Mouse (Mus musculus) heart, embryonic 12.5 days (tissue): ENCODE measurements around the gene Uggt2. TPM values are rescaled to one million over a fixed set of nuclear protein-coding genes. Genes with fewer than 3 reads are reported as not detected.

Experiments
- ATAC-seq: fragments of 200-750 bp; cut with Nextera tagmentation; 2 replicates; pipeline ENCODE4 v1.8.0; 2017; ENCODE audit warnings: moderate TSS enrichment, moderate library complexity; ENCODE audit not compliant: insufficient number of reproducible peaks, low FRiP score
- H3K27ac ChIP-seq: fragments of 300-500 bp; sonication (generic); 2 replicates; pipeline ENCODE4 v1.5.1; 2016; ENCODE audit warnings: mild to moderate bottlenecking, moderate library complexity; ENCODE audit not compliant: poor library complexity, severe bottlenecking
- H3K27me3 ChIP-seq: fragments of 300-500 bp; sonication (generic); replicated peaks from 2 replicates; pipeline ENCODE4 v1.6.1; 2016; ENCODE audit warnings: mild to moderate bottlenecking, moderate library complexity
- H3K36me3 ChIP-seq: fragments of 300-500 bp; sonication (generic); 2 replicates; pipeline ENCODE4 v1.6.1; 2016; ENCODE audit warnings: mild to moderate bottlenecking, moderate library complexity
- H3K4me1 ChIP-seq: fragments of 300-500 bp; sonication (generic); replicated peaks from 2 replicates; pipeline ENCODE4 v1.6.1; 2016; ENCODE audit warnings: mild to moderate bottlenecking
- H3K4me2 ChIP-seq: fragments of 300-500 bp; sonication (generic); 2 replicates; pipeline ENCODE4 v1.6.1; 2016; ENCODE audit warnings: mild to moderate bottlenecking, moderate library complexity
- H3K4me3 ChIP-seq: fragments of 300-500 bp; sonication (generic); 2 replicates; pipeline ENCODE4 v1.5.1; 2016; ENCODE audit warnings: mild to moderate bottlenecking
- H3K9ac ChIP-seq: fragments of 300-500 bp; sonication (generic); 2 replicates; pipeline ENCODE4 v1.6.1; 2016; ENCODE audit warnings: mild to moderate bottlenecking, moderate library complexity
- H3K9me3 ChIP-seq: fragments of 300-500 bp; sonication (generic); replicated peaks from 2 replicates; pipeline ENCODE4 v1.6.1; 2016; ENCODE audit warnings: mild to moderate bottlenecking, moderate library complexity
- WGBS: fragments of 180-500 bp; shearing (Covaris S2); methylation state at CpG from one replicate; pipeline ENCODE4 v1.1.7; 2016; 5-methylcytosine and 5-hydroxymethylcytosine counted together
- polyA plus RNA-seq: library from polyadenylated mRNA; unstranded; fragments of >200 nt; fragmentation: Nextera tagmentation; extraction: Ambion mirVana; gene quantifications from 2 replicates; pipeline ENCODE4 v1.2.1, GENCODE M21; 2016

Uggt2 gene
- polyA plus RNA-seq: 11.3 and 12.7 TPM in 2 replicates

DNA sequence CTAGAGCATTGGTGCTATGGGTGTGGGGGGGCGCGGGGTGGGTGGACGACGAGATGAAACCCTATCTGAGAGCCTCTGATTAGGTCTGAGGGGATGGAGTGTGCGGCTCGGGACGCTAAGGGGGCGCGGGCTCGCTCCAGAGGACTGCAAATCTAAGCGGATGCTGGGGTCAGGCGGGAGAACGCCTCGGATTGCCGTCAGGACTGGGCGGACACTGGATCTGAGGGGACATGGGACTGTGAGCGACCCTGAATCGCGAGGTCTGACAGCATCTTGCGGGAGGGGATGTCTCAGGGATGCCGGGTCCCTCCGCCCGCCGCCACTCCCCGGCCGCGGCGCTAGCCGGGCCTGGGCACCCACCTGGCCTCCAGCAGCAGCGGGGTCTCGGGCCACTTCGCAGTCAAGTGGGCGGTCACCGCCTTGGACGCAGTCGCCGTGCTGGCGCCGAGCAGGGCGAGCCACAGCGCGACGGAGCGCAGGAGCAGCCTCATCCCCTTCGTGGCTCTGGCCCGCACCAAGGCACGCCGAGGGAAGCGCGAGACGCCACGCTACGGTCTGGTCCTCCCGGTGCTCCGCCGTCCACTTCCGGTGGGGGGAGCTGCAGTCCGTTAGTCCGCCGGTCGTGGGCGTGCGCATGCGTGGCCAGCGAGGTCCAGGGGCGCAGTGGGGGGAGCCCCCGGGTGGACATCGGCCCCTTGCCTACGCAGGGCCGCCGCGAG, at the start of gene Uggt2:
Gene Uggt2, minus strand, starts transcription at position 580 of the 719 bp plus-strand sequence.
- H3K4me1 ChIP-seq: peaks cover 18% of the 10 kb centered on the region

DNA sequence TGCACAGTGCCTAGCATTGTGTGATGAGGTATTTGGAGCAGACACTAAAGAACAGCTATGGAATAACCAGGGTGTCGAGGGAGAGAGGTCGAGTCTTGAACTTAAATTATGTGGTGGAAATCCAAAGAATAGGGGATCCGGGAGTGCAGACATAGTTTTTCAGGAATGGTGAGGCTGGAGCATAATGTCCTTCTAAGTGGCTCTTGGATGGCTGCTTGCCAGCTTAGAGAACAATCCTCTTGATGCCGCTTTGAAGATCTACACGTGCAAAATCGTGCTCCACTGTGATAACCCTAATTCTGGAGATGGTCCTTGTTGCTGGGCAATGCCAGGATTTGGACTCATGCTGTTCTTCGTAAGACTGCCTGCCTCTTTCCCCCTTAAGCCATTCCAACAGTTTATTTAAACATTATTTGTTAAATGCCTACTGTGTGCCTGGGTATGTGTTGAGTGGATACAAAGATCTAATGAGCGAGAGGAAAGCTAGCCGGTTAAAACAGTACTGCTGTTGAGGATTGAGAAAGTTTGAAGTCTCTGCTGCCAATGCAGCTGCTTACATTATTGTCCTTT, 40.2 kb upstream of the Uggt2 start:
- H3K9ac ChIP-seq: no peak overlapping the region
- no peaks in the 10 kb centered on the region for H3K9me3 ChIP-seq
- H3K4me1 ChIP-seq: peaks cover 3% of the 10 kb centered on the region
- no peak overlapping the region for H3K27ac ChIP-seq
- peak overlapping the region; percentile 65 for H3K4me3 ChIP-seq
- no peak for ATAC-seq
- WGBS: 43% methylated on average over 9 of the region's 9 CpGs
- no peaks in the 10 kb centered on the region for H3K36me3 ChIP-seq
- H3K4me2 ChIP-seq: peak overlapping the region; percentile 92
- H3K27me3 ChIP-seq: peaks cover 54% of the 10 kb centered on the region

More for the DNA sequence above, at the start of gene Uggt2:
- peak within 1 kb of the TSS; percentile 84 for H3K9ac ChIP-seq
- 0 out of 2 replicates have a peak, but pooled peaks cover 4% of the 10 kb centered on the region for H3K36me3 ChIP-seq
- ATAC-seq: peak; percentile 88
- no peaks in the 10 kb centered on the region for H3K27me3 ChIP-seq
- no peaks in the 10 kb centered on the region for H3K9me3 ChIP-seq
- peak within 1 kb of the TSS; percentile 91 for H3K4me2 ChIP-seq
- under 1% methylated on average over 72 of the region's 72 CpGs for WGBS
- peak within 1 kb of the TSS; percentile 36 for H3K27ac ChIP-seq
- peak within 1 kb of the TSS; percentile 64 for H3K4me3 ChIP-seq

DNA sequence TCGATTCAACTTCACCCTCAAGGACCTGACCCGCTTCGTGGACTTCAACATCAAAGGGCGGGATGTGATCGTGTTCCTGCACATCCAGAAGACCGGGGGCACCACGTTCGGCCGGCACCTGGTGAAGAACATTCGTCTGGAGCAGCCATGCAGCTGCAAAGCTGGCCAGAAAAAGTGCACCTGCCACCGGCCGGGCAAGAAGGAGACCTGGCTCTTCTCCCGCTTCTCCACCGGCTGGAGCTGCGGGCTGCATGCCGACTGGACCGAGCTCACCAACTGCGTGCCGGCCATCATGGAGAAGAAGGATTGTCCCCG, 39.5 kb upstream of the Uggt2 start:
- H3K27ac ChIP-seq: no peak overlapping the region
- peak overlapping the region; percentile 92 for H3K4me2 ChIP-seq
- peaks cover 54% of the 10 kb centered on the region for H3K27me3 ChIP-seq
- under 1% methylated on average over 20 of the region's 20 CpGs for WGBS
- H3K4me1 ChIP-seq: peaks cover 3% of the 10 kb centered on the region
- ATAC-seq: no peak
- H3K9me3 ChIP-seq: no peaks in the 10 kb centered on the region
- peak overlapping the region; percentile 65 for H3K4me3 ChIP-seq
- peak overlapping the region; percentile 69 for H3K9ac ChIP-seq
- H3K36me3 ChIP-seq: no peaks in the 10 kb centered on the region

DNA sequence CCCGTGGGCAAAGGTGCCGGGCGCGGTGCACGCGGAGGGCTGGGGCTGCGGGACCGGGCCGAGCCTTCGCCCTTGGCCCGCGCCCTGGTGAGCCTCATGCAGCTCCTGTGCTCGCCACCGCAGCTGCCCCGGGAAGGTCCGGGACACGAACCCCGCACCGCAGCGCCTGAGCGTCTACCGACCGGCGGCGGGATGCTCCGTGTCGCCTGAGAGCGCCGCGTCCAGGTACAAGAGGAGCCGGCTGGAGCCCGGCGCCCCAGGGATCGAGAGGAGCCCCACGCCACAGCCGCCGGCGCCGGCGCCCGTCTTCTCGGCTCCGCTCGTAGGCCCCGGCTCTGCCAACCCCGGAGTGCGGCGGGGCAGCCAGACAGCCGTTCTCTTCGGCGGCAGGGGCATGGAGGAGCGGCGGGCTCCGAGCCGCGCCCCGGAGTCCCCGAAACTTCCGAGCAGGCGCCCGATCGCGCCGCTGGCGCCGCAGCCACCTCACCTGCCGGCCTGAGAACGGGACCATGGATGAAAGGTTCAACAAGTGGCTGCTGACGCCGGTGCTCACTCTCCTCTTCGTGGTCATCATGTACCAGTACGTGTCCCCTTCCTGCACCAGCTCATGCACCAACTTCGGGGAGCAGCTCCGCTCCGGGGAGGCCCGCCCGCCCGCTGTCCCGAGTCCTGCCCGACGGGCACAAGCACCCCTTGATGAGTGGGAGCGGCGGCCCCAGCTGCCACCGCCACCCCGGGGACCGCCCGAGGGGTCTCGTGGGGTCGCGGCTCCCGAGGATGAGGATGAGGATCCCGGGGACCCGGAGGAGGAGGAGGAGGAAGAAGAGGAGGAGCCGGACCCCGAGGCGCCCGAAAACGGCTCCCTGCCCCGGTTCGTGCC, 38.9 kb upstream of the Uggt2 start, which contains the start of gene Hs6st3:
Gene Hs6st3, plus strand, starts transcription at position 436 of the 880 bp plus-strand sequence.
- under 1% methylated on average over 100 of the region's 100 CpGs for WGBS
- H3K4me1 ChIP-seq: peaks cover 3% of the 10 kb centered on the region
- H3K4me3 ChIP-seq: peak within 1 kb of the TSS; percentile 65
- H3K9ac ChIP-seq: peak within 1 kb of the TSS; percentile 69
- peak; percentile 64 for ATAC-seq
- H3K9me3 ChIP-seq: no peaks in the 10 kb centered on the region
- peak within 1 kb of the TSS; percentile 92 for H3K4me2 ChIP-seq
- peaks cover 54% of the 10 kb centered on the region for H3K27me3 ChIP-seq
- no peaks in the 10 kb centered on the region for H3K36me3 ChIP-seq
- no peak within 1 kb of the TSS for H3K27ac ChIP-seq

DNA sequence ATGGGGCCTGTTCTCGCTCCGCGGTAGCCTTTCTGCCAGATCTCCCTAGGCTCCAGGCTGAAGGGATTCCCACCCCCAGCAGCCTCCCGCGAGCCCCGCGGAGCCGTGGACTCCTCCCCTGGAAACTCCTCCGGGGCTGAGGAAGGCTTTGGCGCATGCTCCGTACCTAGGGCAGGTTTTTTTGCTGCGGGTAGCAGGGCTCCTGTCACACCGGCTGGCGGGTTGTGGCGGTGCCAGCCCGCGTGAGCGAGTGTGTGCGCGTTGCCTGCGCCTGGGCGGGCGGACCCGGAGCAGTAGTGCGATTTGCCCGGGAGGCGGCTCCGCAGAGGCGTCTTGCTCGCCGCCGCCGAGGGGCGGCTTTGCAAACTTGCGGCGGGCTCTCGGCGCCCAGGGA, 38.3 kb upstream of the Uggt2 start:
- ATAC-seq: peak; percentile 74
- Histone ChIP-seq H3K9ac (peak overlapping the region; percentile 69), H3K4me3 (peak overlapping the region; percentile 65), H3K36me3 (no peaks in the 10 kb centered on the region), H3K27me3 (peaks cover 54% of the 10 kb centered on the region), H3K27ac (no peak overlapping the region), H3K4me1 (peaks cover 3% of the 10 kb centered on the region), H3K4me2 (peak overlapping the region; percentile 92), H3K9me3 (no peaks in the 10 kb centered on the region)
- under 1% methylated on average over 37 of the region's 38 CpGs for WGBS

DNA sequence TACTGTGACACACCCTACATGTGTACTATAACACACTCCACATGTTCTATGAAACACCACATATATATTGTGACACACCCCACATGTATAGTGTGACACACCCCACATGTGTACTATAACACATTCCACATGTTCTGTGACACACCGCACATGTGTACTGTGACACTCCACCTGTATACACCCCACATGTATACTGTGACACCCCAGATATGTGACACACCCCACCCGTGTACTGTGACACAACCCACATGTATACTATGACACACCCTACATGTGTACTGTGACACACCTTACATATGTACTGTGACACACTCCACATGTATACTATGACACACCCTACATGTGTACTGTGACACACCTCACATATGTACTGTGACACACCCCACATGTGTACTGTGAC, 28.1 kb upstream of the Uggt2 start:
- no peak overlapping the region for H3K27ac ChIP-seq
- no peaks in the 10 kb centered on the region for H3K4me1 ChIP-seq
- WGBS: 84% methylated on average over 2 of the region's 2 CpGs
- no peak overlapping the region for H3K4me2 ChIP-seq
- H3K9ac ChIP-seq: no peak overlapping the region
- no peaks in the 10 kb centered on the region for H3K9me3 ChIP-seq
- no peaks in the 10 kb centered on the region for H3K36me3 ChIP-seq
- no peak overlapping the region for H3K4me3 ChIP-seq
- H3K27me3 ChIP-seq: no peaks in the 10 kb centered on the region
- ATAC-seq: no peak

DNA sequence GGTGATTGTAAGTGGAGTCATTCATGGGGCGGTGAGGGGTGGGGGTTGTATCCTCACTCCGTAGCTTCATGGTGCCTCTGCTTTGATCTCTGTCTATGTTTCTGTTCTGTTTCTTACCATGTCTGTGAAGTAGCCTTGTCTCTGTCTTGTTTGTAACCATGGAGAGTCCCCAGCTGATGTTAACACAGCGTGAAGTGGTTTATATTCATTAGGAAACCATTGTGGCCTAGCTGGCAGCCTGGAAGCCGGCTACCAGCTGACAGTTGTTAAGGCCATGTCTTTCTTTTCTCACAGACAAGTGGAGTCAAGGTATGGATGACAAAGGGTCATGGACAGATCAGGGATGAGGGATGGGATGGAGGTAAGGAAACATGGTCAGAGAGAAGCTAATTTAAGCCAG, 26.6 kb upstream of the Uggt2 start:
- Histone ChIP-seq H3K9me3 (no peaks in the 10 kb centered on the region), H3K4me1 (no peaks in the 10 kb centered on the region), H3K36me3 (no peaks in the 10 kb centered on the region), H3K4me2 (no peak overlapping the region), H3K9ac (no peak overlapping the region), H3K27me3 (no peaks in the 10 kb centered on the region), H3K27ac (no peak overlapping the region), H3K4me3 (no peak overlapping the region)
- WGBS: 68% methylated on average over 4 of the region's 4 CpGs
- ATAC-seq: no peak

DNA sequence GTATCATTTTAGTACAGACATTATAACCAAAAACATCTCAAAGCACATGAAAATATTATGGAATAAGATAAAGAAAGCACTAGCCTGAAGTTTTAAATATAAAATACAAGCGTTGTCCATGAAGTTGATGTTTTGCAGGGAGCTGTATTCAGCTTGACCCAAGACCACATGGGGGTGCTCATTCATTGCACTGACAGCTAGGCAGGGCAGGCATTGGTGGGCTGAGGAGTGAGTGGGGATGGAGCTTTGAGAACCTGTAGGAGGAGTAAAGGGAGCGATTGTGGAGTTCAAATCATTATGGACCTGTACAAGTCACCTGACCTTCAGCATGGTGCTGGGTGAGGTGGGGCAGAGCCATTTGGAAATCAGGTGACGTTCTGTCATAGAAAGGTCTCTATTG, 24.8 kb upstream of the Uggt2 start:
- Histone ChIP-seq H3K4me3 (peak overlapping the region; percentile 48), H3K27me3 (no peaks in the 10 kb centered on the region), H3K36me3 (no peaks in the 10 kb centered on the region), H3K27ac (no peak overlapping the region), H3K4me2 (peak overlapping the region; percentile 80), H3K9ac (no peak overlapping the region), H3K4me1 (no peaks in the 10 kb centered on the region), H3K9me3 (no peaks in the 10 kb centered on the region)
- peak; percentile 69 for ATAC-seq
- 27% methylated on average over 3 of the region's 3 CpGs for WGBS

DNA sequence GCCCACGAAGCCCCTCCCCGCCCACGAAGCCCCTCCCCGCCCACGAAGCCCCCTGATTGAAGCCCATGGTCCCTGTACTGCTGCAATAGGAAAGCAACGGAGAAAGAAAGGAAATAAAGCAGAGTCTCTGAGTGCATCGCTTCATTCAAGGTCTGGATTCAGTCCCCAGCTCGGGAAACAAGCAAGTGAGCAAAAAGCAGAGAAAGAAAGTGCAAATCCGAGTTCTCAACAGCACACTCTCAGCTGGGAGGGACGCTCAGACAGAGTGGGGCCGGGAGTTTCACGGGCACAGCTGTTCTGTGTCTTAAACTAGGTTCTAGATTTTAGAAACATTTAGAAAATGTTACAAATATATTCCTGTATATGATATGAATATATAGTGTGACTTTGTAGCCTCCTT, 24.4 kb upstream of the Uggt2 start:
- H3K9me3 ChIP-seq: no peaks in the 10 kb centered on the region
- no peak overlapping the region for H3K27ac ChIP-seq
- peak overlapping the region; percentile 80 for H3K4me2 ChIP-seq
- H3K36me3 ChIP-seq: no peaks in the 10 kb centered on the region
- H3K9ac ChIP-seq: peak overlapping the region; percentile 65
- H3K27me3 ChIP-seq: no peaks in the 10 kb centered on the region
- 10% methylated on average over 12 of the region's 12 CpGs for WGBS
- peak overlapping the region; percentile 48 for H3K4me3 ChIP-seq
- no peak for ATAC-seq
- no peaks in the 10 kb centered on the region for H3K4me1 ChIP-seq

DNA sequence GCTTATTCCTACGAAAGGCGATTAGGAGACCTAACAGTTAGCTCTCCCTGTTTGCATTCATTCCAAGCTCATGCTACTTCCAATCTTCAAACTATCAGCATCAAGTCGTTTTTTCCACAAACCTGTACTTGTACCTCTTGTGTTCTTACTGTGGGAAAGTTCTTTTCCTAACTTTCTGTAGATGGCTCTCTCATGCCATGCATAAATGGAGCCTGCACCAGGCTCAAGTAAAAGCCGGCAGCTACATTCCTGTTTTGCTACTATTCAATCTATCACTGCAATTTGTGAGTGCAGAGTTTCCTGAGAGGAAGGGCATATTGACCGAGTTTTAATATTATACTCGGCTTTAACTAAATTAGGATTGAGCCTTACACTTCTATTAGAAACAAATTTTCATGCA, 13.3 kb upstream of the Uggt2 start:
- Histone ChIP-seq H3K36me3 (no peaks in the 10 kb centered on the region), H3K4me3 (no peak overlapping the region), H3K4me1 (no peaks in the 10 kb centered on the region), H3K4me2 (no peak overlapping the region), H3K9me3 (no peaks in the 10 kb centered on the region), H3K9ac (no peak overlapping the region), H3K27me3 (no peaks in the 10 kb centered on the region), H3K27ac (no peak overlapping the region)
- 70% methylated on average over 6 of the region's 6 CpGs for WGBS
- ATAC-seq: no peak

DNA sequence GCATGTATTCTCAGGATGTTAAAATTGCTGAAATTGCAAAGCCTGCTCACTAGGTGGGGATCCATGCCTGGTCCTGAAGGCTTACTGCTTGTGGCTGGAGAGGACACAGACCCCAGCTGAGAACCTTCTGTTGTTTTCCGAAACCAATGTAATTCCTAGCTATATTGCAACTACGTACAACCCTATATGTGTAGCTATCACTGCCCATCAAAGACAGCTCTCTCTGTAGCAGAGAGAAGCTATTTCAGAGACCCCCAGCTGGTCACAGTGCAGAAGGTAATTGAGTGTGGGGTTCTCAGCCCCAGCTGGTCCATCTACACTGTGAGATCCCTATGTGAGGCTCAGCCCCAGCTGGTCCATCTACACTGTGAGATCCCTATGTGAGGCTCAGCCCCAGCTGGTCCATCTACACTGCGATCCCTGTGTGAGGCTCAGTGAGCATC, 10.6 kb upstream of the Uggt2 start:
- Histone ChIP-seq H3K36me3 (no peaks in the 10 kb centered on the region), H3K27ac (no peak overlapping the region), H3K9ac (no peak overlapping the region), H3K4me2 (no peak overlapping the region), H3K27me3 (no peaks in the 10 kb centered on the region), H3K9me3 (no peaks in the 10 kb centered on the region), H3K4me1 (no peaks in the 10 kb centered on the region), H3K4me3 (no peak overlapping the region)
- ATAC-seq: no peak
- WGBS: 78% methylated on average over 3 of the region's 3 CpGs
